Mouse (Mus musculus) spleen, adult 2 months (tissue): ENCODE measurements around the gene Cspg4.

Experiments used
- CTCF ChIP-seq: fragments of 200-500 bp; IDR thresholded peaks from 2 replicates; pipeline ENCODE4 v1.5.1; 2011; ENCODE audit warnings: mild to moderate bottlenecking, inconsistent platforms; ENCODE audit not compliant: insufficient read depth, insufficient read length, insufficient replicate concordance; ENCODE audit errors: extremely low read depth
- POLR2A ChIP-seq: fragments of 200-500 bp; IDR thresholded peaks from 2 replicates; pipeline ENCODE4 v1.6.1; 2011; ENCODE audit warnings: low read depth, low read length, inconsistent platforms

DNA sequence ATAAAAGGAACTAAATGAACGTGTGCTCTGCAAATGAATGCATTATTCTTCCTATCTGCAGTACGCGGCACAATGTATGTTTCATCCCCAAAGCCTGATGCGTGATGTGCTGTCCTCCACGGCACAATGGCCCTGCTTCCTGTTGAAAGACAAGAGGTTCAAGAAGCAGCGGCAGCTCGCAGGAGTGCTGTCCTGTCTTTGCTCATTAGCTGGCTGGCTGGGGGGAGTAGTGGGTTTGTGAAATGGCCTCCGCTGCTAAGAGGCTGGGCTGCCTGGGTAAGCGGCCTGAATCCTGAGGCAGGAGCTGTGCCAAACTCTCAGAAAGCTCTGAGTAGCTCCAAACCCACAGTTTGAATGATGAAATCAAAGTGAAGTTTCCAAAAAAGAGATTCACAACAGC is 36.7 kb upstream of the Cspg4 start:
- TF ChIP-seq POLR2A (no peak), CTCF (no peak)
